Mouse (Mus musculus): ENCODE results near the gene Gtf2ird1. TPM values are rescaled to one million over a fixed set of nuclear protein-coding genes. Genes with fewer than 3 reads are reported as not detected.
"Not testable (repeated sequence)": the region's sequence is repeated elsewhere in the genome, so short reads cannot be mapped to it uniquely, and the experiment has no call there.

The Gtf2ird1 gene
- polyA plus RNA-seq, 1 experiment from 2014 or later: 57.3 TPM

- Histone ChIP-seq H3K27ac (no peak overlapping the region), H3K4me3 (replicated peaks; ENCODE audit: low read length) (no peak overlapping the region), H3K9me3 (ENCODE audit: control insufficient read depth, low read length) (no peaks in the 10 kb centered on the region), H3K27me3 (ENCODE audit: control insufficient read depth, insufficient read depth, low read length) (no peaks in the 10 kb centered on the region), H3K9ac (no peak overlapping the region), H3K4me2 (replicated peaks) (no peak overlapping the region), H3K4me1 (replicated peaks; ENCODE audit: control insufficient read depth, insufficient read depth, low read length) (no peaks in the 10 kb centered on the region), H3K36me3 (replicated peaks; ENCODE audit: control insufficient read depth, insufficient read depth) (no peaks in the 10 kb centered on the region)
- WGBS: 72% methylated on average over 11 of the region's 11 CpGs
- ATAC-seq (ENCODE audit: low FRiP score): no peak
- DNase-seq (ENCODE audit: low spot score): no peak
Observed at GRCm38 (mm10) chr5:134482331-134482730, 25.8 kb upstream of the Gtf2ird1 start.

- H3K9ac ChIP-seq; ATAC-seq (ENCODE audit: low FRiP score); H3K27me3 ChIP-seq (ENCODE audit: control insufficient read depth, insufficient read depth, low read length); H3K36me3 ChIP-seq (replicated peaks; ENCODE audit: control insufficient read depth, insufficient read depth); H3K4me3 ChIP-seq (replicated peaks; ENCODE audit: low read length); H3K4me1 ChIP-seq (replicated peaks; ENCODE audit: control insufficient read depth, insufficient read depth, low read length); H3K27ac ChIP-seq; H3K9me3 ChIP-seq (ENCODE audit: control insufficient read depth, low read length); DNase-seq (ENCODE audit: low spot score); H3K4me2 ChIP-seq (replicated peaks): not testable (repeated sequence)
Observed at GRCm38 (mm10) chr5:134478886-134479285, 22.4 kb upstream of the Gtf2ird1 start.

- H3K27me3 ChIP-seq (ENCODE audit: control insufficient read depth, insufficient read depth, low read length); ATAC-seq (ENCODE audit: low FRiP score); H3K9ac ChIP-seq; H3K4me2 ChIP-seq (replicated peaks); H3K4me3 ChIP-seq (replicated peaks; ENCODE audit: low read length); H3K36me3 ChIP-seq (replicated peaks; ENCODE audit: control insufficient read depth, insufficient read depth); DNase-seq (ENCODE audit: low spot score); H3K27ac ChIP-seq; H3K9me3 ChIP-seq (ENCODE audit: control insufficient read depth, low read length); H3K4me1 ChIP-seq (replicated peaks; ENCODE audit: control insufficient read depth, insufficient read depth, low read length): not testable (repeated sequence)
- WGBS: 85% methylated on average over 7 of the region's 7 CpGs
Observed at GRCm38 (mm10) chr5:134475686-134476085, 19.2 kb upstream of the Gtf2ird1 start.

- Histone ChIP-seq H3K27ac (no peak overlapping the region), H3K9me3 (ENCODE audit: control insufficient read depth, low read length) (peaks cover 9% of the 10 kb centered on the region; the same call in 1 of the 2 replicates), H3K4me1 (replicated peaks; ENCODE audit: control insufficient read depth, insufficient read depth, low read length) (no peaks in the 10 kb centered on the region), H3K36me3 (replicated peaks; ENCODE audit: control insufficient read depth, insufficient read depth) (no peaks in the 10 kb centered on the region), H3K27me3 (ENCODE audit: control insufficient read depth, insufficient read depth, low read length) (no peaks in the 10 kb centered on the region), H3K4me3 (replicated peaks; ENCODE audit: low read length) (no peak overlapping the region), H3K4me2 (replicated peaks) (no peak overlapping the region), H3K9ac (no peak overlapping the region)
- DNase-seq (ENCODE audit: low spot score) (no peak), ATAC-seq (ENCODE audit: low FRiP score) (no peak)
- 95% methylated on average over 6 of the region's 6 CpGs for WGBS
Observed at GRCm38 (mm10) chr5:134475006-134475605, 18.6 kb upstream of the Gtf2ird1 start.

- H3K4me1 ChIP-seq (replicated peaks; ENCODE audit: control insufficient read depth, insufficient read depth, low read length): no peaks in the 10 kb centered on the region
- no peak overlapping the region for H3K27ac ChIP-seq
- no peaks in the 10 kb centered on the region for H3K27me3 ChIP-seq (ENCODE audit: control insufficient read depth, insufficient read depth, low read length)
- no peak overlapping the region for H3K9ac ChIP-seq
- no peak overlapping the region for H3K4me3 ChIP-seq (replicated peaks; ENCODE audit: low read length)
- DNase-seq (ENCODE audit: low spot score) (no peak), ATAC-seq (ENCODE audit: low FRiP score) (no peak)
- H3K4me2 ChIP-seq (replicated peaks): no peak overlapping the region
- no peaks in the 10 kb centered on the region for H3K36me3 ChIP-seq (replicated peaks; ENCODE audit: control insufficient read depth, insufficient read depth)
- H3K9me3 ChIP-seq (ENCODE audit: control insufficient read depth, low read length): peaks cover 9% of the 10 kb centered on the region; the same call in 1 of the 2 replicates
- WGBS: 93% methylated on average over 2 of the region's 2 CpGs
Observed at GRCm38 (mm10) chr5:134473902-134474301, 17.4 kb upstream of the Gtf2ird1 start.

GRCm38 (mm10) chr5:134470538-134471169 is 14.1 kb upstream of the Gtf2ird1 start:
- ATAC-seq (ENCODE audit: low FRiP score) (no peak), DNase-seq (ENCODE audit: low spot score) (no peak)
- Histone ChIP-seq H3K4me3 (replicated peaks; ENCODE audit: low read length) (no peak overlapping the region), H3K9me3 (ENCODE audit: control insufficient read depth, low read length) (peaks cover 9% of the 10 kb centered on the region; the same call in 1 of the 2 replicates), H3K9ac (no peak overlapping the region), H3K36me3 (replicated peaks; ENCODE audit: control insufficient read depth, insufficient read depth) (no peaks in the 10 kb centered on the region), H3K4me2 (replicated peaks) (no peak overlapping the region), H3K27me3 (ENCODE audit: control insufficient read depth, insufficient read depth, low read length) (no peaks in the 10 kb centered on the region), H3K27ac (no peak overlapping the region), H3K4me1 (replicated peaks; ENCODE audit: control insufficient read depth, insufficient read depth, low read length) (peaks cover 11% of the 10 kb centered on the region; the same call in 1 of the 2 replicates)
- WGBS: 80% methylated on average over 8 of the region's 8 CpGs

GRCm38 (mm10) chr5:134469559-134470150 is 13.1 kb upstream of the Gtf2ird1 start:
- H3K36me3 ChIP-seq (replicated peaks; ENCODE audit: control insufficient read depth, insufficient read depth): no peaks in the 10 kb centered on the region
- DNase-seq (ENCODE audit: low spot score) (no peak), ATAC-seq (ENCODE audit: low FRiP score) (no peak)
- H3K27ac ChIP-seq: no peak overlapping the region
- no peaks in the 10 kb centered on the region for H3K9me3 ChIP-seq (ENCODE audit: control insufficient read depth, low read length)
- H3K4me1 ChIP-seq (replicated peaks; ENCODE audit: control insufficient read depth, insufficient read depth, low read length): peaks cover 11% of the 10 kb centered on the region; the same call in 1 of the 2 replicates
- no peaks in the 10 kb centered on the region for H3K27me3 ChIP-seq (ENCODE audit: control insufficient read depth, insufficient read depth, low read length)
- H3K4me3 ChIP-seq (replicated peaks; ENCODE audit: low read length): no peak overlapping the region
- 86% methylated on average over 7 of the region's 7 CpGs for WGBS
- no peak overlapping the region for H3K4me2 ChIP-seq (replicated peaks)
- H3K9ac ChIP-seq: no peak overlapping the region

GRCm38 (mm10) chr5:134468158-134468765 is 11.7 kb upstream of the Gtf2ird1 start:
- Histone ChIP-seq H3K4me2 (replicated peaks) (no peak overlapping the region), H3K27ac (0 out of 2 replicates have a peak overlapping the region, but pooled peaks have one; percentile 34), H3K4me3 (replicated peaks; ENCODE audit: low read length) (no peak overlapping the region), H3K4me1 (replicated peaks; ENCODE audit: control insufficient read depth, insufficient read depth, low read length) (peaks cover 11% of the 10 kb centered on the region; the same call in 1 of the 2 replicates), H3K9me3 (ENCODE audit: control insufficient read depth, low read length) (no peaks in the 10 kb centered on the region), H3K9ac (no peak overlapping the region), H3K36me3 (replicated peaks; ENCODE audit: control insufficient read depth, insufficient read depth) (no peaks in the 10 kb centered on the region), H3K27me3 (ENCODE audit: control insufficient read depth, insufficient read depth, low read length) (no peaks in the 10 kb centered on the region)
- ATAC-seq (ENCODE audit: low FRiP score) (no peak), DNase-seq (ENCODE audit: low spot score) (no peak)
- 65% methylated on average over 10 of the region's 10 CpGs for WGBS

- 57% methylated on average over 8 of the region's 8 CpGs for WGBS
- DNase-seq (ENCODE audit: low spot score): no peak
- Histone ChIP-seq H3K4me2 (replicated peaks) (peak overlapping the region; percentile 23), H3K27ac (peak overlapping the region; percentile 66; the same call in 1 of the 2 replicates), H3K36me3 (replicated peaks; ENCODE audit: control insufficient read depth, insufficient read depth) (no peaks in the 10 kb centered on the region), H3K27me3 (ENCODE audit: control insufficient read depth, insufficient read depth, low read length) (no peaks in the 10 kb centered on the region), H3K9ac (no peak overlapping the region), H3K4me3 (replicated peaks; ENCODE audit: low read length) (no peak overlapping the region), H3K9me3 (ENCODE audit: control insufficient read depth, low read length) (no peaks in the 10 kb centered on the region), H3K4me1 (replicated peaks; ENCODE audit: control insufficient read depth, insufficient read depth, low read length) (peaks cover 11% of the 10 kb centered on the region; the same call in 1 of the 2 replicates)
- ATAC-seq (ENCODE audit: low FRiP score): 0 out of 2 replicates have a peak, but pooled peaks have one; percentile 21
Observed at GRCm38 (mm10) chr5:134467030-134467549, 10.6 kb upstream of the Gtf2ird1 start.
